Mouse (Mus musculus) left cerebral cortex, postnatal 36 days (tissue): ENCODE results near the gene Serbp1. TPM values are rescaled to one million over a fixed set of nuclear protein-coding genes. Genes with fewer than 3 reads are reported as not detected.
"Not testable (repeated sequence)": the region's sequence is repeated elsewhere in the genome, so short reads cannot be mapped to it uniquely, and the experiment has no call there.

Experiments used
- DNase-seq, 2 experiments: peaks; one replicate each; pipeline ENCODE4 v3.0.0; 2021 to 2022; ENCODE audit warnings: low spot score in 2 of 2, mixed read lengths in 1 of 2
- intact Hi-C: fragments of 180-260 bp; cut with DNase I; formaldehyde crosslinking; loops from one replicate; pipeline ENCODE4 v1.15.1; 2025
- total RNA-seq, 2 experiments: library from RNA; stranded (reverse); gene quantifications; 2 replicates each; pipeline ENCODE4 v1.2.3; 2021

Gene Serbp1
- total RNA-seq: 100 to 1,000 TPM; 194 to 206 TPM

DNA sequence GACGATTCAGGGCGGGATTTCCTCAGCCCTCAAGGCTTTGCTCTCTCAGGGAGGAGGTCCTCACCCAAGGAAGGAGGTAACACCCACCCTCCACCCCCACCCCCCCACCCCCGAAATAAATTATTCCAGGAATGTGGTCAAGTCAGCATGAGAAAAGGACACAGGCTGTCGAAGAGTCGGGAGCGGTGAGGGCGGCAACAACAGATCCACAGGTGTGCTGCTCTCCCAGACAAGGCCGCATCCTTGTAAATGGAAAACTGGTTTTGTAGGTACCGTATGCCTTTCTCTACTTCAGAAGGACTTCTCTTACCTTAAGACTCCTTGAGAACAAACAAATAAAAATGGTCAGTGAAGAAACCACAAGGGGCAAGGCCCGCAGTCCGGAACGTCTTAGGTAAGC lies at the start of gene Serbp1:
Serbp1 (plus strand) TSS at position 200 of the 400 bp plus-strand sequence.
- intact Hi-C loops: no loop called here
- DNase-seq: no peak

- intact Hi-C loops: loop anchor here (10.0 kb wide), 1 partner anchor 111 kb away; no protein-coding TSS in a partner anchor
- DNase-seq: no peak
These were observed 44.4 kb upstream of the Serbp1 start for GRCm38 (mm10) chr6:67193591-67193990.

DNA sequence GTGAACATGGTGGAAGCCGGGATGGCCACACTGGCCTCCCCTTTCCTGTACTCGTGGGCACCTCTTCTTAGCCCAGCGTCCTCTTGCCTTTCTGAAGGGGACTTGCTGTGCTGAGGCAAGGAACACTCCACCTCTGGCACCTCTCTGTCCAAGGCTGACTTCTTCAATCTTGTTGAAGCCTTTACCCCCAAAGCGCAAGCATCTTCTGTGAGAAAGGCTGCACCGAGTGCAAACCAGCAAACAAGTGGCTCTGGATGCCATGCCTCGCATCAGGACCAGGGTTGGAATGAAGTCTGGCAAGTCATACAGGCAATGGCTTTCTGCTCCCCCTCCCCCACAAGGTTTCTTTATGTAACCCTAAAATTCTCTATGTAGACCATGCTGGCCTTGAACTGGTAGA lies 43.4 kb upstream of the Serbp1 start:
- intact Hi-C loops: loop anchor here (10.0 kb wide), 1 partner anchor 110 kb away; no protein-coding TSS in a partner anchor

GRCm38 (mm10) chr6:67195148-67195611 lies 42.8 kb upstream of the Serbp1 start:
- intact Hi-C loops: loop anchor here (10.0 kb wide), 1 partner anchor 110 kb away; no protein-coding TSS in a partner anchor
- DNase-seq: no peak

More for the DNA sequence above, 43.4 kb upstream of the Serbp1 start:
- no peak for DNase-seq

DNA sequence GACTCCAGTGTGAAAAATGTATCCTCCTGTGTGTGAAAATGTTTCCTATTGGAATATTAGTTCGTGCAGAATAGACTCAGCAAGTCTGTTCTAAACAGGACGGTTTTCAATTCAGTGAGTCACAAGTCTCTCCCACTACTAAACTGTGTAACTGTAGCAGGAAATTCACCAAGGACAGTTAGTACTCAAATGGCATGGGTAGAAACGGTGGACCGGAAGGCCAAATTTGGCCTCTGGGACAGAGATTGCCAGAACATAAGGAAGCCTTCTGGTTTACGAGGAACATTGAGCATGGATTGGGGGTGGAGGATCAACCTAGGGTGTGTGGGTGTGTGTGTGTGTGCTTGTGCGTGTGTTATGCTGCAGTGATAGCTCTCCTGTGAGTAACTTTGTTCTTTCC lies 41.2 kb upstream of the Serbp1 start:
- peak in 1 of 2 experiments; percentile 12 for DNase-seq
- intact Hi-C loops: loop anchor here (10.0 kb wide), 1 partner anchor 108 kb away; no protein-coding TSS in a partner anchor

DNA sequence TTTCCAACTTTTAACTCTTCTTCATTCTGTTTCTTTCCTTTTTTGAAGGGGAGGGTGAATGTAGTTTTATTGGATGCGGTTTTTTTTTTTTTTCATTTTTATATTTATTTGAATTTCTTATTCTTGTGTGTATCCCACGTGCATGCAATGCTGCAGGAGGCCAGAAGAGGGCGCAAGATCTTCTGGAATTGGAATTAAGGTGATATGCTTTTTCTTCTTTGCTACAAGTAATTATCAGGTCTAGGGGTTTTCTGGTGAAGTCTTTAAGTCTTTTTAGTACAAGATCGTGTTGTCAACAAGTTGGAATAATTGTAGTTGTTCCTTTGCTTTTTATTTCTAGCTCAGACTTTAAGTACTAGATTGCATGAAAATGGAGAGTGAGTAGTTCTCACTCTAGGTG lies 39.9 kb upstream of the Serbp1 start:
- no peak for DNase-seq
- intact Hi-C loops: loop anchor here (10.0 kb wide), 1 partner anchor 107 kb away; no protein-coding TSS in a partner anchor

DNA sequence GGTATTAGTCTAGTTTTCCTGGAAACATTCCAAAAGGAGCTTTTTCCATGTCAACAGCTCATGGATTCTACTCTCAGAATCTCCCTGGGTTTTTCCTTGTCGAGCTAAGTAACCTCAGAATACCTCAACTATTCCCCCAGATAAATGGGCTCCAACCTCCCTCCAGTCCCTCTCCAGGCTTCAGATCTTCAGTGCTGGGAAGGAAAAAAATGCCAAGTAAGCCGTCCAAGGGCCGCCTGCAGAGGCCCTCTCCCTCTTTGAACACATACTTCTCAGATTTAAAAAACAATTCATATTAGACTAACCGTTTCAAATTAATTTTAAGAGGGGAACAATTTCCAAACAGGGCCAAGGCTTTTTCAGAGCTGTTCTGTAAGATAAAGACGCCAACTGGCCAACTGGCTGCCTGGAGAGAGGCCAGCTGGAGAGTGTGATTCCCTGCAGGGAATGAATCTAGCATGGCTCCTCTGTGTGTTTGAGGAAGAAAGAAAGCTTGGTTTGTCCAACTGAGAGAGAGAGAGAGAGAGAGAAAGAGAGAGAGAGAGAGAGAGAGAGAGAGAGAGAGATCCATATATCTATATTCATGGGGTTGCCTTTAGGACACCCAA lies 37.2 kb upstream of the Serbp1 start:
- intact Hi-C loops: no loop called here
- peak in 1 of 2 experiments; percentile 28 for DNase-seq

- intact Hi-C loops: no loop called here
- DNase-seq: no peak
These were observed 32.6 kb upstream of the Serbp1 start for GRCm38 (mm10) chr6:67205081-67206037.

DNA sequence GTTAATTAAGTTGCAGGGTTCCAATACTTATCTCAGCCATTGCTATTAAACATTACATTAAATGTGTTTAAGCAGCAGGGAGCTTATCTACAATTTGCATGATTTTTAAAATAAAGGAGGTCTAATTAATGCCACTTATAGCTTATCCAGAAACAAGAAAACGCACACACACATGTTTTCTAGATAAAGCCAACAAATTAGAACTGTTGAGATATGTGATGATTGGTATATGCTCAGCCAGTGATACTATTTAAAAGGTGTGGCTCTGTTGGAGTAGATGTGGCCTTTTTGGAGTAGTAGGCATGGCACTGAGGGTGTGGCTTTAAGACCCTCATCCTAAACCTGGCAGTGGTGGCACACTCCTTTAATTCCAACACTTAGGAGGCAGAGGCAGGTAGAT lies 25.6 kb upstream of the Serbp1 start:
- no peak for DNase-seq
- intact Hi-C loops: no loop called here

DNA sequence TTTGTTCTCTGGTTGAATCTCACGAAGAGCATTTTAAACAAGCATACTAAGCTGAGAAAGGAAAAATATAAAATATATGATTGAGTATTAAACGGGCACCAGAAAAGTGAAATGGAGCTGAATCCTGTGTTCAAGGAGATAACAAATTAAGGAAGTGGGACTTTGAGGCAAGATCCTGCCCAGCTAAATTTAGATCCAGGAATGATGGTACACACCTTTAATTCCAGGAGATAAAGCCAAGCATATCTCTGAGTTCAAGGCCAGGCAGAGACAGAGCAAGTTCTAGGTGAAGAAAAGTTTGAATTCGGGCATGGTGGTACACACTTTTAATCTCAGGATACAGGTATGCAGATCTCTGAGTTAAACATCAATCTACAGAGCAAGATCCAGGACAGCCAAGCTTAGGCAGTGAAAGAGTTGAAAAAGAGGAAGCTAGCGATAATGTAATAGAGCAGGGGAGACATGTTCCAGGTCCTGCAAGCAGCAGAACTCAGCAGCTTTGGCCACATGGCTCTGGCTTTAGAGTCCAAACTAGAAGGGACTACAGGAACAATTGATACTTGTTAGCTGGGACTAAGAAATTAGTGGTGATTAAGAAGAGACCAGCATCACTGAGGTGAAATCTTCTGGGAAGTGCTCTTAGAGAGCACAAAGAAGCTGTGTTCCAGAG lies 24.4 kb upstream of the Serbp1 start:
- intact Hi-C loops: no loop called here
- DNase-seq: no peak

DNA sequence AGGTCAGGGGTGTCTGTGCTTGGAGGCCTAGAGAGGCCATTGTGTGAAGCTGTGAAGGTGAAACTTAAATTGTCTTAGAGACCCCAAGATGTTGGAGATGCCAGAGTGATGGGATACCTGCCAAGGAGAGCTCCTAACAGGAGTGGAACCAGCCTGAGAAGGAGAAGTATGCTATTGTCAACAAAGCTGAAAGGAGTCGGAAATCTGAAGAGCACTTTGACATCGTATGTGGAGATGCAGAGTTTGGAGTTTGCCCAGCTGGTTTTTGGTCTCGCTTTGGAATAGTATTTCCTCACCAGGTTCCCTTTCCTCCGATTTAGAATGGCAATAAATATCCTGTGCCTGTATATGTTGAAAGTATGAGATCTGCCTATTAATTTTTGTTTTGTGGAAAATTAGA lies 20.6 kb upstream of the Serbp1 start:
- intact Hi-C loops: no loop called here
- no peak for DNase-seq

DNA sequence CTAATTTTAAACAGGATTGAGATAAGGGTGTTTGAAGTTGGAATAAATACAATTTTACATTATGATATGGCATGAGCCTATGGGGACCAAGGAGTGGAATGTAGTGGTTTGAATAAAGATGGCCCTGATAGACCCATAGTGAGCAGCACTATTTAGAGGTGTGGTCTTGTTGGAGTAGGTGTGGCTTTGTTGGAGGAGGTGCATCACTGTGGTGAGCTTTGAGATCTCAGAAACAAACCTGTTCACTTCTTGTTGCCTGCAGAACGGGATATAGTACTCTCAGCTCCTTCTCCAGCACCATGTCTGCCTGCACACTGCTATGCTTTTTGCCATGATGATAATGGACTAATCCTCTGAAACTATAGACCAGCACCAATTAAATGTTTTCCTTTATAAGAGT lies 20.1 kb upstream of the Serbp1 start:
- DNase-seq: no peak
- intact Hi-C loops: no loop called here

GRCm38 (mm10) chr6:67218566-67218965 lies 19.4 kb upstream of the Serbp1 start:
- intact Hi-C loops: no loop called here
- no peak for DNase-seq

- intact Hi-C loops, DNase-seq: not testable (repeated sequence)
These were observed 18.0 kb upstream of the Serbp1 start for GRCm38 (mm10) chr6:67219931-67220330.

- no peak for DNase-seq
- intact Hi-C loops: no loop called here
These were observed 17.2 kb upstream of the Serbp1 start for GRCm38 (mm10) chr6:67220731-67221130.

GRCm38 (mm10) chr6:67223082-67223481 lies 14.9 kb upstream of the Serbp1 start:
- no peak for DNase-seq
- intact Hi-C loops: no loop called here

- no peak for DNase-seq
- intact Hi-C loops: no loop called here
These were observed 14.5 kb upstream of the Serbp1 start for GRCm38 (mm10) chr6:67223499-67223898.

DNA sequence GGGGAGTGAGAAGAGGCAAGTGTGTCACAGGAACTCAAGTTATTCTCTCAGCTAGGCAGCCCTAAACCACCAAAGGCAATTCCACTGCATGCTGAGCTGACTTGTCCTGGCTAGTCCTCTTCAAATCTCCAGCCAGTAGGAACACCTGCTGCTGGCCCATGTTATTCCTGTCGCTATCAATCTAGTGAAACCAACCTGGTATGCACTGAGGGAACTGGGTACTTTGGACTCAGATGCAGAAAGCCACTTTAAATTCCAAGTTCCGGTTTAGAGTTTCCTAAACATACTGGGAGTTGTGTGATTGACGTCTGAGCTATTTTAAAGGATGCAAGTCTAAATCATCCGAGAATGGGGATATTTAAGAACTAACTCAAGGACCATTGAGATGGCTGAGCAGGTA lies 11.7 kb upstream of the Serbp1 start:
- DNase-seq: no peak
- intact Hi-C loops: no loop called here

GRCm38 (mm10) chr6:67228459-67229107 lies 9.4 kb upstream of the Serbp1 start:
- DNase-seq: peak; percentile 6 to 8
- intact Hi-C loops: no loop called here
